Mouse (Mus musculus): ENCODE results near the gene Il13. TPM values are rescaled to one million over a fixed set of nuclear protein-coding genes. Genes with fewer than 3 reads are reported as not detected.

Il13 gene
- not detected in 2 replicates for polyA plus RNA-seq (2014; fragmentation: Nextera tagmentation; extraction: Ambion mirVana)

GRCm38 (mm10) chr11:53634556-53634955 lies at the start of gene Il13:
TSS of gene Il13 (minus strand) at chr11:53634702.
- Histone ChIP-seq H3K9me3 (ENCODE audit: control insufficient read depth, low read length) (no peaks in the 10 kb centered on the region), H3K4me3 (ENCODE audit: low read depth, low read length) (no peak within 1 kb of the TSS), H3K9ac (ENCODE audit: low read depth, low read length) (no peak within 1 kb of the TSS), H3K27ac (ENCODE audit: low read depth, low read length) (no peak within 1 kb of the TSS), H3K36me3 (ENCODE audit: control insufficient read depth, insufficient read depth, low read length) (no peaks in the 10 kb centered on the region), H3K4me1 (replicated peaks; ENCODE audit: control insufficient read depth, insufficient read depth, low read length) (peaks cover 6% of the 10 kb centered on the region; the same call in 1 of the 2 replicates), H3K4me2 (replicated peaks; ENCODE audit: low read depth, low read length) (no peak within 1 kb of the TSS), H3K27me3 (ENCODE audit: control insufficient read depth, insufficient read depth, low read length) (peaks cover 20% of the 10 kb centered on the region)
- ATAC-seq (ENCODE audit: low FRiP score): no peak
- no peak for DNase-seq (ENCODE audit: low spot score)
- 91% methylated on average over 8 of the region's 8 CpGs for WGBS

GRCm38 (mm10) chr11:53682994-53683530 lies 48.6 kb upstream of the Il13 start:
- H3K4me3 ChIP-seq (ENCODE audit: low read depth, low read length): no peak overlapping the region
- no peaks in the 10 kb centered on the region for H3K9me3 ChIP-seq (ENCODE audit: control insufficient read depth, low read length)
- H3K9ac ChIP-seq (ENCODE audit: low read depth, low read length): no peak overlapping the region
- 95% methylated on average over 9 of the region's 9 CpGs for WGBS
- H3K4me1 ChIP-seq (replicated peaks; ENCODE audit: control insufficient read depth, insufficient read depth, low read length): no peaks in the 10 kb centered on the region
- DNase-seq (ENCODE audit: low spot score): no peak
- H3K4me2 ChIP-seq (replicated peaks; ENCODE audit: low read depth, low read length): no peak overlapping the region
- no peaks in the 10 kb centered on the region for H3K36me3 ChIP-seq (ENCODE audit: control insufficient read depth, insufficient read depth, low read length)
- no peak for ATAC-seq (ENCODE audit: low FRiP score)
- no peaks in the 10 kb centered on the region for H3K27me3 ChIP-seq (ENCODE audit: control insufficient read depth, insufficient read depth, low read length)
- H3K27ac ChIP-seq (ENCODE audit: low read depth, low read length): no peak overlapping the region

GRCm38 (mm10) chr11:53682170-53682569 lies 47.7 kb upstream of the Il13 start:
- no peaks in the 10 kb centered on the region for H3K36me3 ChIP-seq (ENCODE audit: control insufficient read depth, insufficient read depth, low read length)
- H3K9me3 ChIP-seq (ENCODE audit: control insufficient read depth, low read length): no peaks in the 10 kb centered on the region
- DNase-seq (ENCODE audit: low spot score) (no peak), ATAC-seq (ENCODE audit: low FRiP score) (no peak)
- H3K27ac ChIP-seq (ENCODE audit: low read depth, low read length): no peak overlapping the region
- no peak overlapping the region for H3K4me3 ChIP-seq (ENCODE audit: low read depth, low read length)
- no peaks in the 10 kb centered on the region for H3K27me3 ChIP-seq (ENCODE audit: control insufficient read depth, insufficient read depth, low read length)
- H3K4me1 ChIP-seq (replicated peaks; ENCODE audit: control insufficient read depth, insufficient read depth, low read length): no peaks in the 10 kb centered on the region
- H3K9ac ChIP-seq (ENCODE audit: low read depth, low read length): no peak overlapping the region
- WGBS: 82% methylated on average over 2 of the region's 2 CpGs
- H3K4me2 ChIP-seq (replicated peaks; ENCODE audit: low read depth, low read length): no peak overlapping the region

- Histone ChIP-seq H3K36me3 (ENCODE audit: control insufficient read depth, insufficient read depth, low read length) (no peaks in the 10 kb centered on the region), H3K4me3 (ENCODE audit: low read depth, low read length) (no peak overlapping the region), H3K27me3 (ENCODE audit: control insufficient read depth, insufficient read depth, low read length) (no peaks in the 10 kb centered on the region), H3K4me2 (replicated peaks; ENCODE audit: low read depth, low read length) (no peak overlapping the region), H3K4me1 (replicated peaks; ENCODE audit: control insufficient read depth, insufficient read depth, low read length) (no peaks in the 10 kb centered on the region), H3K9ac (ENCODE audit: low read depth, low read length) (no peak overlapping the region), H3K27ac (ENCODE audit: low read depth, low read length) (no peak overlapping the region), H3K9me3 (ENCODE audit: control insufficient read depth, low read length) (no peaks in the 10 kb centered on the region)
- WGBS: 92% methylated on average over 2 of the region's 2 CpGs
- ATAC-seq (ENCODE audit: low FRiP score) (no peak), DNase-seq (ENCODE audit: low spot score) (no peak)
Measured at GRCm38 (mm10) chr11:53681686-53682085, 47.2 kb upstream of the Il13 start.

GRCm38 (mm10) chr11:53680141-53680540 lies 45.6 kb upstream of the Il13 start:
- H3K27ac ChIP-seq (ENCODE audit: low read depth, low read length): no peak overlapping the region
- DNase-seq (ENCODE audit: low spot score): no peak
- H3K9me3 ChIP-seq (ENCODE audit: control insufficient read depth, low read length): no peaks in the 10 kb centered on the region
- no peak overlapping the region for H3K9ac ChIP-seq (ENCODE audit: low read depth, low read length)
- no peak overlapping the region for H3K4me3 ChIP-seq (ENCODE audit: low read depth, low read length)
- H3K27me3 ChIP-seq (ENCODE audit: control insufficient read depth, insufficient read depth, low read length): no peaks in the 10 kb centered on the region
- no peak for ATAC-seq (ENCODE audit: low FRiP score)
- no peaks in the 10 kb centered on the region for H3K4me1 ChIP-seq (replicated peaks; ENCODE audit: control insufficient read depth, insufficient read depth, low read length)
- WGBS: 92% methylated on average over 4 of the region's 4 CpGs
- H3K4me2 ChIP-seq (replicated peaks; ENCODE audit: low read depth, low read length): no peak overlapping the region
- H3K36me3 ChIP-seq (ENCODE audit: control insufficient read depth, insufficient read depth, low read length): no peaks in the 10 kb centered on the region

- Histone ChIP-seq H3K36me3 (ENCODE audit: control insufficient read depth, insufficient read depth, low read length) (0 out of 2 replicates have a peak, but pooled peaks cover 4% of the 10 kb centered on the region), H3K4me3 (ENCODE audit: low read depth, low read length) (no peak overlapping the region), H3K4me2 (replicated peaks; ENCODE audit: low read depth, low read length) (no peak overlapping the region), H3K27ac (ENCODE audit: low read depth, low read length) (no peak overlapping the region), H3K9me3 (ENCODE audit: control insufficient read depth, low read length) (no peaks in the 10 kb centered on the region), H3K4me1 (replicated peaks; ENCODE audit: control insufficient read depth, insufficient read depth, low read length) (no peaks in the 10 kb centered on the region), H3K9ac (ENCODE audit: low read depth, low read length) (no peak overlapping the region), H3K27me3 (ENCODE audit: control insufficient read depth, insufficient read depth, low read length) (no peaks in the 10 kb centered on the region)
- DNase-seq (ENCODE audit: low spot score): no peak
- 95% methylated on average over 4 of the region's 4 CpGs for WGBS
- no peak for ATAC-seq (ENCODE audit: low FRiP score)
Measured at GRCm38 (mm10) chr11:53671414-53671813, 36.9 kb upstream of the Il13 start.

- Histone ChIP-seq H3K27me3 (ENCODE audit: control insufficient read depth, insufficient read depth, low read length) (no peaks in the 10 kb centered on the region), H3K4me2 (replicated peaks; ENCODE audit: low read depth, low read length) (no peak overlapping the region), H3K4me1 (replicated peaks; ENCODE audit: control insufficient read depth, insufficient read depth, low read length) (no peaks in the 10 kb centered on the region), H3K36me3 (ENCODE audit: control insufficient read depth, insufficient read depth, low read length) (0 out of 2 replicates have a peak, but pooled peaks cover 4% of the 10 kb centered on the region), H3K4me3 (ENCODE audit: low read depth, low read length) (no peak overlapping the region), H3K9me3 (ENCODE audit: control insufficient read depth, low read length) (no peaks in the 10 kb centered on the region), H3K9ac (ENCODE audit: low read depth, low read length) (no peak overlapping the region), H3K27ac (ENCODE audit: low read depth, low read length) (no peak overlapping the region)
- DNase-seq (ENCODE audit: low spot score): no peak
- no peak for ATAC-seq (ENCODE audit: low FRiP score)
- 88% methylated on average over 5 of the region's 5 CpGs for WGBS
Measured at GRCm38 (mm10) chr11:53664091-53664490, 29.6 kb upstream of the Il13 start.

- no peak for ATAC-seq (ENCODE audit: low FRiP score)
- no peak overlapping the region for H3K9ac ChIP-seq (ENCODE audit: low read depth, low read length)
- H3K4me2 ChIP-seq (replicated peaks; ENCODE audit: low read depth, low read length): no peak overlapping the region
- H3K36me3 ChIP-seq (ENCODE audit: control insufficient read depth, insufficient read depth, low read length): 0 out of 2 replicates have a peak, but pooled peaks cover 4% of the 10 kb centered on the region
- H3K4me3 ChIP-seq (ENCODE audit: low read depth, low read length): no peak overlapping the region
- no peaks in the 10 kb centered on the region for H3K9me3 ChIP-seq (ENCODE audit: control insufficient read depth, low read length)
- no peaks in the 10 kb centered on the region for H3K4me1 ChIP-seq (replicated peaks; ENCODE audit: control insufficient read depth, insufficient read depth, low read length)
- H3K27me3 ChIP-seq (ENCODE audit: control insufficient read depth, insufficient read depth, low read length): no peaks in the 10 kb centered on the region
- 87% methylated on average over 14 of the region's 14 CpGs for WGBS
- no peak for DNase-seq (ENCODE audit: low spot score)
- no peak overlapping the region for H3K27ac ChIP-seq (ENCODE audit: low read depth, low read length)
Measured at GRCm38 (mm10) chr11:53662794-53663674, 28.5 kb upstream of the Il13 start.

- H3K27ac ChIP-seq (ENCODE audit: low read depth, low read length): no peak overlapping the region
- H3K4me3 ChIP-seq (ENCODE audit: low read depth, low read length): no peak overlapping the region
- H3K36me3 ChIP-seq (ENCODE audit: control insufficient read depth, insufficient read depth, low read length): no peaks in the 10 kb centered on the region
- no peaks in the 10 kb centered on the region for H3K27me3 ChIP-seq (ENCODE audit: control insufficient read depth, insufficient read depth, low read length)
- no peak for DNase-seq (ENCODE audit: low spot score)
- no peaks in the 10 kb centered on the region for H3K4me1 ChIP-seq (replicated peaks; ENCODE audit: control insufficient read depth, insufficient read depth, low read length)
- ATAC-seq (ENCODE audit: low FRiP score): no peak
- no peaks in the 10 kb centered on the region for H3K9me3 ChIP-seq (ENCODE audit: control insufficient read depth, low read length)
- no peak overlapping the region for H3K9ac ChIP-seq (ENCODE audit: low read depth, low read length)
- H3K4me2 ChIP-seq (replicated peaks; ENCODE audit: low read depth, low read length): no peak overlapping the region
- WGBS: 88% methylated on average over 6 of the region's 6 CpGs
Measured at GRCm38 (mm10) chr11:53657828-53658227, 23.3 kb upstream of the Il13 start.

Data from hindbrain, embryonic 11.5 days (tissue).